ENCODE assay signal across 8 mouse cellular contexts in genomic region chr4:108327730-108328484, GRCm38 (mm10). TPM values are rescaled to one million over a fixed set of nuclear protein-coding genes. Genes with fewer than 3 reads are reported as not detected.
DNase-seq lines count a peak whose midpoint lies in the region; ATAC-seq lines count a peak whose summit lies in the region.

Coa7 (plus strand) TSS chr4:108328140.

- H3K36me3 ChIP-seq in forebrain, embryonic 10.5 days (replicated peaks), result peaks cover 34% of the 10 kb centered on the region
- H3K36me3 ChIP-seq in heart, embryonic 15.5 days, result peaks cover 7% of the 10 kb centered on the region; the same call in 1 of the 2 replicates
- H3K36me3 ChIP-seq in liver, embryonic 15.5 days (replicated peaks), result 0 out of 2 replicates have a peak, but pooled peaks cover 3% of the 10 kb centered on the region
- H3K36me3 ChIP-seq in neural tube, embryonic 12.5 days, result peaks cover 7% of the 10 kb centered on the region

- H3K27ac ChIP-seq in forebrain, embryonic 10.5 days, result peak within 1 kb of the TSS; percentile 94
- H3K27ac ChIP-seq in heart, embryonic 15.5 days, result peak within 1 kb of the TSS; percentile 91
- H3K27ac ChIP-seq in liver, embryonic 15.5 days (replicated peaks), result peak within 1 kb of the TSS; percentile 87
- H3K27ac ChIP-seq in neural tube, embryonic 12.5 days, result peak within 1 kb of the TSS; percentile 84

- 1% methylated on average over 45 of the region's 45 CpGs for WGBS in forebrain, embryonic 10.5 days
- WGBS in heart, embryonic 15.5 days, result under 1% methylated on average over 45 of the region's 45 CpGs
- under 1% methylated on average over 45 of the region's 45 CpGs for WGBS in liver, embryonic 15.5 days (ENCODE audit: insufficient replicate concordance)
- whole genome bisulfite sequencing in neural tube, embryonic 12.5 days, result under 1% methylated on average over 44 of the region's 45 CpGs

- no peaks in the 10 kb centered on the region for H3K27me3 ChIP-seq in forebrain, embryonic 10.5 days (ENCODE audit: poor library complexity, severe bottlenecking)
- H3K27me3 ChIP-seq in heart, embryonic 15.5 days, result no peaks in the 10 kb centered on the region
- H3K27me3 ChIP-seq in liver, embryonic 15.5 days, result no peaks in the 10 kb centered on the region
- H3K27me3 ChIP-seq in neural tube, embryonic 12.5 days (replicated peaks), result no peaks in the 10 kb centered on the region

- peaks cover 15% of the 10 kb centered on the region for H3K4me1 ChIP-seq in forebrain, embryonic 10.5 days
- peaks cover 28% of the 10 kb centered on the region for H3K4me1 ChIP-seq in heart, embryonic 15.5 days (replicated peaks)
- peaks cover 33% of the 10 kb centered on the region for H3K4me1 ChIP-seq in liver, embryonic 15.5 days (replicated peaks)
- peaks cover 6% of the 10 kb centered on the region; the same call in 1 of the 2 replicates for H3K4me1 ChIP-seq in neural tube, embryonic 12.5 days

- peak within 1 kb of the TSS; percentile 65 for H3K9ac ChIP-seq in heart, embryonic 15.5 days
- peak within 1 kb of the TSS; percentile 59 for H3K9ac ChIP-seq in liver, embryonic 15.5 days
- peak within 1 kb of the TSS; percentile 53 for H3K9ac ChIP-seq in neural tube, embryonic 12.5 days

- no peaks in the 10 kb centered on the region for H3K9me3 ChIP-seq in forebrain, embryonic 10.5 days
- no peaks in the 10 kb centered on the region for H3K9me3 ChIP-seq in heart, embryonic 15.5 days (replicated peaks)
- H3K9me3 ChIP-seq in liver, embryonic 15.5 days (replicated peaks), result no peaks in the 10 kb centered on the region
- no peaks in the 10 kb centered on the region for H3K9me3 ChIP-seq in neural tube, embryonic 12.5 days

- peak within 1 kb of the TSS; percentile 81 for H3K4me3 ChIP-seq in forebrain, embryonic 10.5 days
- peak within 1 kb of the TSS; percentile 71 for H3K4me3 ChIP-seq in heart, embryonic 15.5 days
- peak within 1 kb of the TSS; percentile 78 for H3K4me3 ChIP-seq in liver, embryonic 15.5 days (replicated peaks)
- peak within 1 kb of the TSS; percentile 68 for H3K4me3 ChIP-seq in neural tube, embryonic 12.5 days

- peak within 1 kb of the TSS; percentile 62 for H3K4me2 ChIP-seq in heart, embryonic 15.5 days
- peak within 1 kb of the TSS; percentile 77 for H3K4me2 ChIP-seq in liver, embryonic 15.5 days
- H3K4me2 ChIP-seq in neural tube, embryonic 12.5 days (replicated peaks), result peak within 1 kb of the TSS; percentile 62

- DNase-seq in CD8-positive naive resting alpha-beta T cell, adult 2 months (ENCODE audit: low read depth in 2 of 2, low spot score in 2 of 2), result peak; percentile 94 to 98
- DNase-seq in c-Kit-positive CD71-negative TER-119-negative erythroid progenitor cells, embryonic 14.5 days (ENCODE audit: low read depth), result peak; percentile 96
- DNase-seq in forebrain, embryonic 10.5 days (ENCODE audit: extremely low spot score, low spot score), result peak; percentile 99
- DNase-seq in kidney, postnatal 36 days, result peak; percentile 96 to 98
- DNase-seq in telencephalon, adult 2 months (ENCODE audit: low read depth, low spot score), result peak; percentile 96

- ATAC-seq in heart, embryonic 15.5 days (replicated peaks; ENCODE audit: insufficient number of reproducible peaks, insufficient read depth, low FRiP score, low read depth), result peak; percentile 92
- peak; percentile 95 for ATAC-seq in liver, embryonic 15.5 days (ENCODE audit: insufficient read depth)
- peak; percentile 95 for ATAC-seq in neural tube, embryonic 12.5 days (ENCODE audit: low FRiP score, low read depth)

RNA-seq across cellular contexts. Expression of gene Coa7, which starts in this region (rescaled TPM):
- 73.6 and 79.3 TPM in 2 replicates for polyA plus RNA-seq in forebrain, embryonic 10.5 days (2016; fragmentation: Nextera tagmentation; extraction: Ambion mirVana)
- polyA plus RNA-seq in heart, embryonic 15.5 days (2015; fragmentation: Nextera tagmentation; extraction: Ambion mirVana), result 41.2 and 48.0 TPM in 2 replicates
- 21.9 and 24.6 TPM in 2 replicates for polyA plus RNA-seq in liver, embryonic 15.5 days (2015; fragmentation: Nextera tagmentation; extraction: Ambion mirVana)
- polyA plus RNA-seq in neural tube, embryonic 12.5 days (2016; fragmentation: Nextera tagmentation; extraction: Ambion mirVana), result 52.5 and 54.8 TPM in 2 replicates

Comparison
In these comparisons a context has a peak if more than half of its experiments do, and no peak if none do; other contexts are left out.
1. Peak in every context shown above with its lines: DNase-seq, ATAC-seq, H3K4me3 ChIP-seq and H3K27ac ChIP-seq.